Mouse (Mus musculus) CH12.LX (cell line): ENCODE results near the gene Nkx2-1. TPM values are rescaled to one million over a fixed set of nuclear protein-coding genes. Genes with fewer than 3 reads are reported as not detected.

Source experiments
- DNase-seq: peaks from one replicate; pipeline ENCODE4 v3.0.0-alpha.2; 2013; ENCODE audit errors: extremely low read depth
- H3K27ac ChIP-seq: 2 replicates; pipeline ENCODE4 v1.5.1; 2012; ENCODE audit warnings: low read depth, mild to moderate bottlenecking, control low read depth, moderate library complexity; ENCODE audit not compliant: insufficient read depth
- H3K27me3 ChIP-seq: replicated peaks from 2 replicates; pipeline ENCODE3; 2012; ENCODE audit warnings: inconsistent platforms
- H3K36me3 ChIP-seq, 2 experiments: replicated peaks in 1 of 2; 2 replicates each; pipeline versions ENCODE3 to v1.6.1; 2012; ENCODE audit warnings: inconsistent platforms in 1 of 2, low read length in 1 of 2, mild to moderate bottlenecking in 1 of 2, mixed read lengths in 1 of 2, moderate library complexity in 1 of 2; ENCODE audit not compliant: control insufficient read depth in 1 of 2, insufficient read depth in 1 of 2
- H3K4me1 ChIP-seq, 2 experiments: 2 replicates each; pipeline ENCODE4 v1.6.1; 2012; ENCODE audit warnings: inconsistent platforms in 1 of 2, moderate library complexity in 1 of 2; ENCODE audit not compliant: insufficient read depth in 2 of 2, control insufficient read depth in 1 of 2
- H3K4me2 ChIP-seq: 2 replicates; pipeline ENCODE4 v1.6.1; 2012; ENCODE audit warnings: low read depth, mild to moderate bottlenecking, control low read depth; ENCODE audit not compliant: poor library complexity, insufficient read depth, severe bottlenecking
- H3K4me3 ChIP-seq, 3 experiments: fragments of 150-350 bp in 1 of 3; sonication (generic) in 1 of 3; replicated peaks in 1 of 3; 2 replicates each; pipeline versions ENCODE3 to v1.5.1; 2011 to 2012; ENCODE audit warnings: low read depth in 2 of 3, low read length in 2 of 3, mild to moderate bottlenecking in 2 of 3, moderate library complexity in 2 of 3, control low read depth in 1 of 3, improper control_type of control experiment in 1 of 3, inconsistent platforms in 1 of 3, mixed read lengths in 1 of 3; ENCODE audit not compliant: poor library complexity in 1 of 3
- H3K79me2 ChIP-seq: replicated peaks from 2 replicates; pipeline ENCODE4 v1.6.1; 2012; ENCODE audit warnings: mild to moderate bottlenecking, moderate library complexity; ENCODE audit not compliant: control insufficient read depth, poor library complexity, insufficient read depth, severe bottlenecking; ENCODE audit errors: extremely low read depth
- H3K9ac ChIP-seq: 2 replicates; pipeline ENCODE4 v1.6.1; 2012; ENCODE audit warnings: low read depth, mild to moderate bottlenecking, control low read depth, moderate library complexity; ENCODE audit not compliant: insufficient read depth
- H3K9me3 ChIP-seq: replicated peaks from 2 replicates; pipeline ENCODE3; 2012; ENCODE audit warnings: low read length, inconsistent platforms, mixed read lengths
- CHD1 ChIP-seq: IDR thresholded peaks from 2 replicates; pipeline ENCODE4 v1.6.1; 2012; ENCODE audit warnings: low read depth, low read length, improper control_type of control experiment, inconsistent platforms
- ELF1 ChIP-seq: IDR thresholded peaks from 2 replicates; pipeline ENCODE4 v1.6.1; 2014; ENCODE audit warnings: low read depth, mild to moderate bottlenecking, inconsistent platforms, low read length, improper control_type of control experiment
- EP300 ChIP-seq: IDR thresholded peaks from 2 replicates; pipeline ENCODE4 v1.6.1; 2011; ENCODE audit warnings: low read length, improper control_type of control experiment
- ETS1 ChIP-seq: conservative IDR thresholded peaks from 2 replicates; pipeline ENCODE4 v1.6.1; 2012; ENCODE audit warnings: low read depth, mild to moderate bottlenecking, inconsistent platforms, low read length, improper control_type of control experiment, moderate library complexity
- GABPA ChIP-seq: IDR thresholded peaks from 2 replicates; pipeline ENCODE4 v1.6.1; 2012; ENCODE audit warnings: low read depth, low read length, improper control_type of control experiment, inconsistent platforms; ENCODE audit not compliant: insufficient replicate concordance
- HCFC1 ChIP-seq: IDR thresholded peaks from 2 replicates; pipeline ENCODE4 v1.6.1; 2012; ENCODE audit warnings: low read depth, mild to moderate bottlenecking, inconsistent platforms, low read length, improper control_type of control experiment
- JUN ChIP-seq: IDR thresholded peaks from 2 replicates; pipeline ENCODE4 v1.6.1; 2011; ENCODE audit warnings: low read depth, mild to moderate bottlenecking, low read length, improper control_type of control experiment, moderate library complexity; ENCODE audit not compliant: insufficient read depth
- MAFK ChIP-seq: IDR thresholded peaks from 2 replicates; pipeline ENCODE4 v1.6.1; 2011; ENCODE audit warnings: low read length, improper control_type of control experiment; ENCODE audit not compliant: insufficient replicate concordance
- MAX ChIP-seq: IDR thresholded peaks from 2 replicates; pipeline ENCODE4 v1.6.1; 2011; ENCODE audit warnings: low read length, improper control_type of control experiment
- MAZ ChIP-seq: IDR thresholded peaks from 2 replicates; pipeline ENCODE4 v1.6.1; 2012; ENCODE audit warnings: low read depth, mild to moderate bottlenecking, inconsistent platforms, low read length, improper control_type of control experiment, moderate library complexity
- MEF2A ChIP-seq: IDR thresholded peaks from 2 replicates; pipeline ENCODE4 v1.6.1; 2014; ENCODE audit warnings: low read depth, mild to moderate bottlenecking, inconsistent platforms, low read length, improper control_type of control experiment, borderline replicate concordance
- MYC ChIP-seq: IDR thresholded peaks from 2 replicates; pipeline ENCODE4 v1.6.1; 2011; ENCODE audit warnings: low read depth, mild to moderate bottlenecking, improper control_type of control experiment, low read length
- NRF1 ChIP-seq: IDR thresholded peaks from 2 replicates; pipeline ENCODE4 v1.6.1; 2014; ENCODE audit warnings: low read depth, mild to moderate bottlenecking, inconsistent platforms, low read length, improper control_type of control experiment, moderate library complexity
- PAX5 ChIP-seq: IDR thresholded peaks from 2 replicates; pipeline ENCODE4 v1.6.1; 2012; ENCODE audit warnings: low read length, inconsistent platforms, mixed read lengths
- POLR2A ChIP-seq: IDR thresholded peaks from 2 replicates; pipeline ENCODE4 v1.6.1; 2011; ENCODE audit warnings: low read depth, mild to moderate bottlenecking, improper control_type of control experiment, low read length
- POLR2AphosphoS2 ChIP-seq: IDR thresholded peaks from 2 replicates; pipeline ENCODE4 v1.6.1; 2011; ENCODE audit warnings: low read depth, low read length, improper control_type of control experiment
- RCOR1 ChIP-seq: conservative IDR thresholded peaks from 2 replicates; pipeline ENCODE4 v1.6.1; 2012; ENCODE audit warnings: low read depth, mild to moderate bottlenecking, inconsistent platforms, low read length, improper control_type of control experiment
- SIN3A ChIP-seq: IDR thresholded peaks from 2 replicates; pipeline ENCODE4 v1.6.1; 2012; ENCODE audit warnings: low read length, improper control_type of control experiment, inconsistent platforms
- TBP ChIP-seq: conservative IDR thresholded peaks from 2 replicates; pipeline ENCODE4 v1.6.1; 2011; ENCODE audit warnings: low read depth, low read length, improper control_type of control experiment
- ZC3H11A ChIP-seq: IDR thresholded peaks from 2 replicates; pipeline ENCODE4 v1.6.1; 2012; ENCODE audit warnings: low read depth, mild to moderate bottlenecking, inconsistent platforms, low read length, improper control_type of control experiment
- ZMIZ1 ChIP-seq: IDR thresholded peaks from 2 replicates; pipeline ENCODE4 v1.6.1; 2012; ENCODE audit warnings: low read depth, mild to moderate bottlenecking, inconsistent platforms, low read length, improper control_type of control experiment
- ZNF384 ChIP-seq: IDR thresholded peaks from 2 replicates; pipeline ENCODE4 v1.6.1; 2012; ENCODE audit warnings: low read depth, low read length, improper control_type of control experiment, inconsistent platforms
- dilution Hi-C: fragments of 300-500 bp; cut with MboI; formaldehyde crosslinking; loops from 2 replicates; pipeline ENCODE4 v1.14.3; 2020; ENCODE audit warnings: low sequenced_read_pairs; ENCODE audit not compliant: extremely low pct_unique_long_range_greater_than_20kb, extremely low pct_ligation_motif_present
- in situ Hi-C: fragments of 300-500 bp; cut with MboI; formaldehyde crosslinking; loops from 3 replicates; pipeline ENCODE4 v1.14.3; 2019; ENCODE audit warnings: low sequenced_read_pairs, low pct_ligation_motif_present, low pct_unique_long_range_greater_than_20kb, mixed read lengths
- polyA plus RNA-seq: library from polyadenylated mRNA; unstranded; fragments of >175 nt; gene quantifications from 2 replicates; pipeline ENCODE4 v1.2.1, GENCODE M21; 2012; ENCODE audit warnings: low read depth; ENCODE audit not compliant: insufficient read length
- total RNA-seq, 2 experiments: library from RNA; depleted of rRNA; stranded (reverse); fragments of 300-350 nt in 1 of 2; fragments of >200 nt in 1 of 2; gene quantifications; 2 replicates each; pipeline ENCODE4 v1.2.3; 2012 to 2014

The Nkx2-1 gene
- total and polyA plus RNA-seq, 3 experiments, result not detected

- no peak overlapping the region for H3K9ac ChIP-seq
- in situ Hi-C loops (no loop called here), dilution Hi-C loops (no loop called here)
- DNase-seq, result no peak
- H3K27me3 ChIP-seq, result no peaks in the 10 kb centered on the region
- no peak overlapping the region for H3K4me2 ChIP-seq
- H3K27ac ChIP-seq, result no peak overlapping the region
- TF ChIP-seq MAX (no peak), TBP (no peak), NRF1 (no peak), MYC (no peak), MAFK (no peak), POLR2A (no peak), ELF1 (no peak), ETS1 (no peak), HCFC1 (no peak), SIN3A (no peak), ZC3H11A (no peak), ZNF384 (no peak), PAX5 (no peak), EP300 (no peak), GABPA (no peak), RCOR1 (no peak), MAZ (no peak), MEF2A (no peak), CHD1 (no peak), JUN (no peak)
- H3K9me3 ChIP-seq, result no peaks in the 10 kb centered on the region
- H3K36me3 ChIP-seq, result no peaks in the 10 kb centered on the region
- H3K79me2 ChIP-seq, result no peaks in the 10 kb centered on the region
- H3K4me3 ChIP-seq, result no peak overlapping the region
- peaks cover 0 to 16% of the 10 kb centered on the region in 2 experiments; a peak in 2 of 4 replicates for H3K4me1 ChIP-seq
Measured at GRCm38 (mm10) chr12:56508413-56508812, 28.3 kb downstream of the Nkx2-1 start.

- H3K79me2 ChIP-seq, result no peaks in the 10 kb centered on the region
- no peak for DNase-seq
- H3K4me1 ChIP-seq, result no peaks in the 10 kb centered on the region
- no peak overlapping the region for H3K27ac ChIP-seq
- dilution Hi-C loops (no loop called here), in situ Hi-C loops (no loop called here)
- H3K27me3 ChIP-seq, result no peaks in the 10 kb centered on the region
- no peak overlapping the region for H3K4me2 ChIP-seq
- H3K9ac ChIP-seq, result no peak overlapping the region
- H3K36me3 ChIP-seq, result no peaks in the 10 kb centered on the region
- TF ChIP-seq GABPA (no peak), TBP (no peak), ZNF384 (no peak), ZC3H11A (no peak), POLR2AphosphoS2 (no peak), PAX5 (no peak), MAFK (no peak), ZMIZ1 (no peak)
- no peak overlapping the region for H3K4me3 ChIP-seq
- no peaks in the 10 kb centered on the region for H3K9me3 ChIP-seq
Measured at GRCm38 (mm10) chr12:56487046-56487445, 49.7 kb downstream of the Nkx2-1 start.
